Mouse (Mus musculus) liver, embryonic 15.5 days (tissue): Measurements from ENCODE around the gene Zfand2b. TPM values are rescaled to one million over a fixed set of nuclear protein-coding genes. Genes with fewer than 3 reads are reported as not detected.
A peak's percentile ranks its signal among the peaks of the same experiment; 100 is the strongest.

ENCODE experiments used
- ATAC-seq: fragments of 200-750 bp; cut with Nextera tagmentation; 2 replicates; pipeline ENCODE4 v1.8.0; 2017; ENCODE audit warnings: moderate number of reproducible peaks, mild to moderate bottlenecking, moderate library complexity; ENCODE audit not compliant: insufficient read depth
- H3K27ac ChIP-seq: fragments of 300-500 bp; sonication (generic); replicated peaks from 2 replicates; pipeline ENCODE4 v1.5.1; 2015; ENCODE audit warnings: mild to moderate bottlenecking, inconsistent platforms
- H3K27me3 ChIP-seq: fragments of 300-500 bp; sonication (generic); 2 replicates; pipeline ENCODE4 v1.6.1; 2015; ENCODE audit warnings: mild to moderate bottlenecking, inconsistent platforms
- H3K36me3 ChIP-seq: fragments of 300-500 bp; sonication (generic); replicated peaks from 2 replicates; pipeline ENCODE4 v1.6.1; 2015; ENCODE audit warnings: moderate library complexity, mild to moderate bottlenecking, inconsistent platforms
- H3K4me1 ChIP-seq: fragments of 300-500 bp; sonication (generic); replicated peaks from 2 replicates; pipeline ENCODE4 v1.6.1; 2015; ENCODE audit warnings: inconsistent platforms
- H3K4me2 ChIP-seq: fragments of 300-500 bp; sonication (generic); 2 replicates; pipeline ENCODE4 v1.6.1; 2015; ENCODE audit warnings: moderate library complexity, mild to moderate bottlenecking, inconsistent platforms
- H3K4me3 ChIP-seq: fragments of 300-500 bp; sonication (generic); replicated peaks from 2 replicates; pipeline ENCODE4 v1.5.1; 2015; ENCODE audit warnings: mild to moderate bottlenecking, inconsistent platforms
- H3K9ac ChIP-seq: fragments of 300-500 bp; sonication (generic); 2 replicates; pipeline ENCODE4 v1.6.1; 2015; ENCODE audit warnings: moderate library complexity, mild to moderate bottlenecking, inconsistent platforms
- H3K9me3 ChIP-seq: fragments of 300-500 bp; sonication (generic); replicated peaks from 2 replicates; pipeline ENCODE4 v1.6.1; 2016; ENCODE audit warnings: inconsistent platforms
- WGBS: fragments of 180-500 bp; shearing (Covaris S2); methylation state at CpG from one replicate; pipeline ENCODE4 v1.1.7; 2015; ENCODE audit warnings: mixed read lengths; ENCODE audit not compliant: insufficient replicate concordance; 5-methylcytosine and 5-hydroxymethylcytosine counted together
- polyA plus RNA-seq: library from polyadenylated mRNA; unstranded; fragments of >200 nt; fragmentation: Nextera tagmentation; extraction: Ambion mirVana; gene quantifications from 2 replicates; pipeline ENCODE4 v1.2.1, GENCODE M21; 2015

Gene Zfand2b
- polyA plus RNA-seq: 43.4 and 44.5 TPM in 2 replicates

- Histone ChIP-seq H3K36me3 (peaks cover 48% of the 10 kb centered on the region), H3K4me3 (peak within 1 kb of the TSS; percentile 91), H3K27me3 (no peaks in the 10 kb centered on the region), H3K4me1 (peaks cover 47% of the 10 kb centered on the region), H3K27ac (peak within 1 kb of the TSS; percentile 98), H3K9me3 (no peaks in the 10 kb centered on the region), H3K9ac (peak within 1 kb of the TSS; percentile 91), H3K4me2 (peak within 1 kb of the TSS; percentile 89)
- peak; percentile 96 for ATAC-seq
- WGBS: 2% methylated on average over 57 of the region's 59 CpGs
Measured at GRCm38 (mm10) chr1:75168472-75169464, at the start of gene Zfand2b. Gene Zfand2b, plus strand, starts transcription at chr1:75168646.

- Histone ChIP-seq H3K9me3 (no peaks in the 10 kb centered on the region), H3K27me3 (no peaks in the 10 kb centered on the region), H3K36me3 (no peaks in the 10 kb centered on the region), H3K9ac (no peak overlapping the region), H3K4me3 (no peak overlapping the region), H3K4me1 (peaks cover 25% of the 10 kb centered on the region), H3K4me2 (no peak overlapping the region), H3K27ac (no peak overlapping the region)
- 56% methylated on average over 3 of the region's 3 CpGs for WGBS
- no peak for ATAC-seq
Measured at GRCm38 (mm10) chr1:75122211-75122610, 46.2 kb upstream of the Zfand2b start.

GRCm38 (mm10) chr1:75124346-75125321 is 43.8 kb upstream of the Zfand2b start, which contains the start of gene Nhej1:
Gene Nhej1, minus strand, starts transcription at chr1:75125200.
- H3K27ac ChIP-seq: peak within 1 kb of the TSS; percentile 99

GRCm38 (mm10) chr1:75125418-75125817 is 43.0 kb upstream of the Zfand2b start:
- H3K4me1 ChIP-seq: peaks cover 28% of the 10 kb centered on the region
- H3K9ac ChIP-seq: peak overlapping the region; percentile 74
- peak overlapping the region; percentile 73 for H3K4me3 ChIP-seq
- ATAC-seq: no peak
- H3K9me3 ChIP-seq: no peaks in the 10 kb centered on the region
- peak overlapping the region; percentile 71 for H3K4me2 ChIP-seq
- WGBS: 32% methylated on average over 5 of the region's 5 CpGs
- no peaks in the 10 kb centered on the region for H3K36me3 ChIP-seq
- H3K27me3 ChIP-seq: no peaks in the 10 kb centered on the region
- peak overlapping the region; percentile 99 for H3K27ac ChIP-seq

More at GRCm38 (mm10) chr1:75124346-75125321, 43.8 kb upstream of the Zfand2b start, which contains the start of gene Nhej1:
- peak within 1 kb of the TSS; percentile 73 for H3K4me3 ChIP-seq
- 1% methylated on average over 56 of the region's 56 CpGs for WGBS
- H3K9ac ChIP-seq: peak within 1 kb of the TSS; percentile 74
- no peaks in the 10 kb centered on the region for H3K36me3 ChIP-seq
- no peaks in the 10 kb centered on the region for H3K27me3 ChIP-seq
- peak; percentile 95 for ATAC-seq
- peak within 1 kb of the TSS; percentile 71 for H3K4me2 ChIP-seq
- no peaks in the 10 kb centered on the region for H3K9me3 ChIP-seq
- peaks cover 28% of the 10 kb centered on the region for H3K4me1 ChIP-seq

- Histone ChIP-seq H3K4me3 (no peak overlapping the region), H3K9ac (no peak overlapping the region), H3K36me3 (no peaks in the 10 kb centered on the region), H3K4me2 (no peak overlapping the region), H3K9me3 (no peaks in the 10 kb centered on the region), H3K27ac (no peak overlapping the region), H3K27me3 (no peaks in the 10 kb centered on the region), H3K4me1 (peaks cover 43% of the 10 kb centered on the region)
- 64% methylated on average over 3 of the region's 3 CpGs for WGBS
- ATAC-seq: no peak
Measured at GRCm38 (mm10) chr1:75128641-75129040, 39.8 kb upstream of the Zfand2b start.

- 51% methylated on average over 12 of the region's 12 CpGs for WGBS
- Histone ChIP-seq H3K9me3 (no peaks in the 10 kb centered on the region), H3K27ac (peak within 1 kb of the TSS; percentile 8; the same call in 1 of the 2 replicates), H3K4me2 (no peak within 1 kb of the TSS), H3K4me1 (peaks cover 64% of the 10 kb centered on the region), H3K27me3 (no peaks in the 10 kb centered on the region), H3K9ac (no peak within 1 kb of the TSS), H3K4me3 (no peak within 1 kb of the TSS), H3K36me3 (peaks cover 40% of the 10 kb centered on the region)
- no peak for ATAC-seq
Measured at GRCm38 (mm10) chr1:75133421-75134207, 34.8 kb upstream of the Zfand2b start, which contains the start of gene Slc23a3. Gene Slc23a3, minus strand, starts transcription at chr1:75133890.

- ATAC-seq: peak; percentile 71
- Histone ChIP-seq H3K9ac (peak overlapping the region; percentile 56), H3K4me3 (peak overlapping the region; percentile 37), H3K4me1 (peaks cover 90% of the 10 kb centered on the region), H3K27me3 (no peaks in the 10 kb centered on the region), H3K36me3 (peaks cover 57% of the 10 kb centered on the region), H3K4me2 (peak overlapping the region; percentile 83), H3K27ac (peak overlapping the region; percentile 99), H3K9me3 (no peaks in the 10 kb centered on the region)
- 21% methylated on average over 6 of the region's 6 CpGs for WGBS
Measured at GRCm38 (mm10) chr1:75136293-75136692, 32.2 kb upstream of the Zfand2b start.

- Histone ChIP-seq H3K4me1 (peaks cover 90% of the 10 kb centered on the region), H3K9me3 (no peaks in the 10 kb centered on the region), H3K27me3 (no peaks in the 10 kb centered on the region), H3K4me3 (peak overlapping the region; percentile 37), H3K9ac (peak overlapping the region; percentile 56), H3K4me2 (peak overlapping the region; percentile 83), H3K27ac (peak overlapping the region; percentile 99), H3K36me3 (peaks cover 57% of the 10 kb centered on the region)
- ATAC-seq: peak; percentile 88
- 9% methylated on average over 3 of the region's 3 CpGs for WGBS
Measured at GRCm38 (mm10) chr1:75136730-75137129, 31.7 kb upstream of the Zfand2b start.

- Histone ChIP-seq H3K9me3 (no peaks in the 10 kb centered on the region), H3K9ac (0 out of 2 replicates have a peak overlapping the region, but pooled peaks have one; percentile 10), H3K27me3 (no peaks in the 10 kb centered on the region), H3K4me2 (peak overlapping the region; percentile 83), H3K4me1 (peaks cover 78% of the 10 kb centered on the region), H3K27ac (peak overlapping the region; percentile 99), H3K36me3 (peaks cover 57% of the 10 kb centered on the region), H3K4me3 (peak overlapping the region; percentile 96; the same call in 1 of the 2 replicates)
- WGBS: 54% methylated on average over 2 of the region's 2 CpGs
- no peak for ATAC-seq
Measured at GRCm38 (mm10) chr1:75138448-75138847, 30.0 kb upstream of the Zfand2b start.
